Mouse (Mus musculus) adrenal gland, postnatal 4 days (tissue): Measurements from ENCODE around the gene Inpp4b. TPM values are rescaled to one million over a fixed set of nuclear protein-coding genes. Genes with fewer than 3 reads are reported as not detected.

Experiments used
- DNase-seq, 2 experiments: peaks; one replicate each; pipeline ENCODE4 v3.0.0; 2021 to 2022; ENCODE audit warnings: low spot score in 2 of 2, mixed read lengths in 2 of 2
- total RNA-seq, 2 experiments: library from RNA; stranded (reverse); gene quantifications; 2 replicates each; pipeline ENCODE4 v1.2.3; 2021

Gene Inpp4b
- total RNA-seq, 2 experiments from 2014 or later, result 9.8 to 10.8 TPM

DNA sequence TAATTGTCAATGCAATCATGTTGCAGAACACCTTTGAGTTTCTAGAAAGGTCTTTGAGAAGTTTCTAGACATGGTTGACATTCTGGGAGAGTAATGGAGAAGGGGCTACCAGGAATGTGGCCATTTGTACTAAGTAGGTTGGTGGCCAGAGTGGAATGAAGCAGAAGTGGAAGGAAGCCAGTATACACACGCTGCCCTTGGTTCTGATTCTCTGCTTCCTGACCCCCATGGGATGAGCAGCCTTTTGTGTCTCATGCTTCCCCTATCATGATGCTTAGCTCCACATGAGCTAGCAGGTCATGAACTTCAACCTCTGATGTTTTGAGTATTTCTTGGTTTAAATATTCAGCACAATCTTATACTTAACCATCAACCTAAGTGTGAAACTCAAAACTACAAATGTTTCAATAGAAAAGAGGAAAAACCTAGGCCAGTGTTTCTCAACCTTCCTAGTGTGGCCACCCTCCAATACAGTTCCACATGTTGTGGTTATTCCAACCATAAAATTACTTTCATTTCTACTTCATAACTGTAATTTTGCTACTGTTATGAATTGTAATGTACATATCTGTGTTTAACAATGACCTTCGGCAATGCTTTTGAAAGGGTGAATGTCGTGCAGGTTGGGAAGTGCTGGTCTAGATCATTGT is 233.0 kb downstream of the Inpp4b start:
- no peak for DNase-seq

DNA sequence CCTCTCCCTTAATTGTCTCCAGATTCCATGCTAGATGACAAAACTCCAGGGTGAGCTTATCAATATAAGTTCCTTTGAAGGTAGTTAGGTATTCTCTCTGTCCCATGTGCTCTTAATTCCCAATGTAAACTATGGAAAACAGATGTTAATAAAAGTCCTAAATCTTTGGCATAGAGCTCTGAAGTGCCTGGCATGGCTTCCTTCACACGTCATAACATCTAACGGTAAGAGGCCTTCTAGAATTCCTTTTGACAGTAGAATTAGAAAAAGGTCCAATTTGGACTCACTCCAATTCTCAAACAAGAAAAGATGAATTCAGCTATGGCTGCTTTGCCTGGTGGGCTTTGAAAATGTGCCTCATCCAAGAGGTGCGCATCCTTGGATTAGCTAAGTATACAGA is 236.6 kb downstream of the Inpp4b start:
- DNase-seq, result no peak

DNA sequence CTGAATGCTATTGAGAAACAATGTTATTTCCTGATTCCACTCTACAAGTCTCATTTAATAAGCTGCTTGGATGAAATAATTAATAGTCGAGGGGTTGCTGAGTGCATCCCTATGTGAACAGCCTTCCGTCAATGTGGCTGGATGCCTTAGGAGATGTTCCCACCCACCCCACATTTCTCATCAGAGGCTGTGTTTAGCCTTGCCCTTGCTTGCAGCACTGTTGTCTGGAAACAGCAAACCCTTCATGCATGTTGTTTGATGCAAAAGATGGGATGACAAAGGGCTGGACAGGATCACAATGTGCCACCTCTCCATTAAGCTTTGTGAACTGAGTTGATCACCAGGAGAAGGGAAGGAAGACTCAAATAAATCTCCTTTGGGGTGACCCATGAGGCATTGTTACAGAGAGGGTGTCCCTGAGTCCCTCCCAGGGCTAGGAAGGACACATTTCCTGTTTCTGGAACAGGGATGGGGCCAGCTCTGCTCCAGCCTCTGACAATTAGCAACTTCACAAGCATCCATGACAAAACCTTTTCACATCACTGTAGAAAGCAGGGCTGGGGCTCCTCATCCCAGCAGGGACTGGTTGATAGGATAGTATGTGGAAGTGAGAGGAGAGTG is 239.6 kb downstream of the Inpp4b start:
- DNase-seq, result no peak

DNA sequence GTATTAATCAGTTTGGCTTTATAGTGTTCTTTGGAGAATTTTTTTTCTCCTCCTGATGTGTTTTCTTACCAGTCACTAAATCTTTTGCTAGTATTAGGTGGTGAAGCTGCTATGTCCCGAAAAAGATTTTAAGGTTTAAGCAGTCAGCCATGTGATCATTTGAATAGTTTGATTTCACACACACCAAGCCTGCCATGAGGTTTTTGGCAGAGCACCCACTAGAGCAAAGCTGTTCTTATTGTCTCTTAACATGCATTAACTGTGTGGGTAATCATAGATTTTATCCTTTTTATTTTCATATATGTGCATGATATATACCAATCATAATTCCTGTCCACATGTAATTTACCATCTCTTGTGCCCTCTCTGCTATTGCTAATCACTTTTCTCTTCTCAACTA is 240.6 kb downstream of the Inpp4b start:
- no peak for DNase-seq

DNA sequence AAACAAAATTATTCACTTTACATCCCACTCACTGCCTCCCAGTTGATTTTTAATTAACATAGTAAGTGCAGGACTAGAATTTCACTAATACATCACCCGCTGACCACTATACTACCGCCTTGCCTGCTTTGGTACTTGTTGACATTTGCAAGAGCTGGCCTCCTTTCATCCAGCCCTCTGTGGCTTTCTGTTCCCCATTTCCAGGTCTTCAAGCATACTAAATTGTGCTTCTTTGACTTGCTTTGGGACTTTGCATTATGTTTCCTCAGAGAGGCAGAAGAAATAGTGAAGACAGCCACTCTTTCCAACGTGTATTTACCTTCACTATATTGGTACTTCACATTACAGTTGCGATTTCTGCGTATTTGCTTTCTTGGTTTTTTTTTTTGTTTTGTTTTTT is 244.4 kb downstream of the Inpp4b start:
- DNase-seq, result no peak

DNA sequence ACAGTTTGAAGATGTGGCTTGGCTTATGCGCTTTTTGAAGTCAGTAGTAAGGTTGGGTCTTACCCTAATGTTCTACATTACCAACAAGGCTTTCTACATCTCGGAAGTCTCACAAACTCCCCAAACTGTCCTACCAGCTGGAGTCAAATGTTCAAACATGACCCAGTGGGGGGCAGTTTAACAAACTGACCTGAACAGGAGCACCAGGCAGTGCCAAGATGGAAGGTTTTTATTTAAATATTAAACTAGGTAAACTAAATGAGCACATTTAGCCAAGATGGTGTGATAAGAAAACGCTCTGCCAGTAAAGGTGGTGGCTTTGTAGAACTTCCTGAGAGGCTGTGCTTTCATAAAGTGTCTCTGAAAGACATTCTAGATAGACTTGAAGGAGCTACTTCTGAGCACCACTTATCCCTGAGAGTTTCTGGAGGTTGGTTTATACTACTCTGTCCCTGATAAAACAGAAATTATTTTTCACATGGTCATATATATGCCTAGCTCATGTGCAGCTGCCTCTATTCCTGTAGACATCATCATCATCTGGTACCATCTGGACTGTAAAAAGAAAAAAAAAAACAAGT is 251.9 kb downstream of the Inpp4b start:
- DNase-seq, result no peak

DNA sequence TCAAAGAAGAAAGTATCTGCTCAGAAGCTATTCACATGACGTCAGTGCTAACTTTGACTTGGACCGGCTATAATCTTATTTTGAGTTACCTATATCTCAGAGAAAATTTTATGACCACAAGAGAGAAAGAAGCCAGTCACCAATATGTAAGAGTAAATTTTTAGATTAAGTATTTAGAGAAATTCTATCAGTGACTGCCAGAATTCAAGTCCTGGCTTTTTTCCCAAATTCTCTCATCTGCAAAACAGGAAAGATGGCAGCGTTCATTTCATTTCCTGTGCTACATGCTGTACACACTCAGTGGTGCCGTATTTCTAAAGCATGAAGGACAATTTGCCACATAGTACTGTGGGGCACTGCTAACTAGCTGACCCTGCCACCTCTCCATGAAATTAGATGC is 256.9 kb downstream of the Inpp4b start:
- no peak for DNase-seq

DNA sequence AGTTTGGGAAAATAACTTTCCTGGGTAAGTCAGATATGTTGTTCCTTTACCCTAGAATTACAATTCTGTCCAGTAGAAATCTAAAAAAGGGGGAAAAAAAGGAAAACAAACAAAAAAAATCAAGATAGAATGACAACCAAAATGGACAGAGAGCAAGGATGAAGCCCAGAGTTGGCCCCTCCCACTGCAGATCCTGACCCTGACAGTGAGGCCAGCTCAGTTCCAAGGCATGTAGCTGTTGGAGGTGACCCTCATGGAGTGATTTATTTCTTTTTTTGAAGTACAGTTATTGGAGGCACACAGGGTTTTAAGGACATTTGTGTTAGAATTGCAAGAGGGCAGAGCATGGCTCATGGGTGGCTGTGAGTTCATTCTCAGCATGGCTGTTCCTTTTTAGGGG is 258.8 kb downstream of the Inpp4b start:
- no peak for DNase-seq

DNA sequence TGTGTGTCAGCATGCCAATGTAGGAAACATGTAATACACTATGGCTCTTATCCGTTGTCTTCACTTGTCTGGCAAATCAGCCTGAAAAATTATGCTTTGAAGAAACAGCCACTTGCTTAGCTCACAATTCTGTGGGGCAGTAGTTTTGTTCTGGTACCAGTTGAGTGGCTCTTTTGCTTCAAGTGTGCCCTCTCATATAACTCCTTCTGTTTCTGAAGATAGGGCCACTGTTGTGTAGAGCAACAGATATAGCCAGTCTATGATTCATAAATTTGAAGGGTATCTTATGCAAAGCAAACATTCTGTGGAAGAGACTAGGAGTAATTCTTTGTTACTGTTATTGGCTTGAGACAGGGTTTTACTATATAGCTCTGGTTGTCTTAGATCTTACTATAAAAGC is 265.7 kb downstream of the Inpp4b start:
- DNase-seq, result no peak

DNA sequence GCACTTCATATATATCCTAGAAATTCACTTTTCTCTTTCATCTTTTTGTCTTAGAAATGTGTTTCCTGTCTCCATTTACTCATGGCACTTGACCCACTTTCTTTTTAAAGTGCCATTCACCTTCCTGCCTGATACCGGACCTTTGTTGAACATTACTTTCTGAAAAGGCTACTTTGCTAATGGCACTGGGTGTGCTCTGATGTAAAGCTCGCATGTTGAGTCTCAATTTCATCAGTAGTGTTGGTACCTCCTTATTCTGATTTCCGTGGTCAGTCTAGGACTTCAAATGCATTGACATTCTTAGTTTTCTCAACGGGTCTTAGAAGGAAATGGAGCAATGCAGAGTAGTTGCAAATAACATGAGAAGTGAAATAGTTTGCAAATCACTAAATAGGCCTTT is 266.7 kb downstream of the Inpp4b start:
- no peak for DNase-seq

DNA sequence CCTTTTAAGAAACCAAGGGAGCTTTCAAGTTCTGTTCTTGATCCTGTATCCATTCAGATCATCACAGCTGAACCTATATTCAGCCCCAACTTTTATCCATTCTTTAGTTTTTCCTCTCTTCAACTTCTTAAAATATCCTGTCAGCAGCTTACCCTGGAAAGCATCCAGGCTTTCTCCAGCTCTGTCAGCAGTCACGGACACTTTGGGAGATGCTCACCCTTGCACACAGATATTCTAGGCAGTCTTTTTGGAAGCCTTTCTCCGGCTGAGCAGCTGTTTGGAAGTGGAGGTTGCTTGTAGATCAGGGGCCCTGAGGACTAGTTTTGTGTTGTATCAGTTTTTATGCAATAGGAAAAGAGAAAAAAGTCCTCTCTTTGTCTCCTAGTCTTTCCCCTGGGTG is 270.3 kb downstream of the Inpp4b start:
- no peak for DNase-seq

DNA sequence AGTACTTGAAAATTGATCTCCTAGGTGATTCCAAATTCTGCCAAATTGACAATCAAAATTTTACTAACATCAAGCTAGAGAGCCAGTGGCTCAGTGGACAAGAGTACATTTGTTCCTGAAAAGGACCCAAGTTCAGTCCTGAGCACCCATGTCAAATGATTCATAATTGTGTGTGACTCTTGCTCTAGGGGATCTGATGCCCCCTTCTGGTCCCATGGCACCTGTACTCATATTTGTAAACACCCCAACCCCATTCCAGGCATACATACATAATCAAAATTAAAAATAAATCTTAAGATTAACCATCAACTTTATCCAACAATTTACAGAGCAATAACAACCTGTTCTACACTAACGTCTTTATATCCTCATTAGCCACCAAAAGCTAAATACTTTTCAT is 271.8 kb downstream of the Inpp4b start:
- no peak for DNase-seq

DNA sequence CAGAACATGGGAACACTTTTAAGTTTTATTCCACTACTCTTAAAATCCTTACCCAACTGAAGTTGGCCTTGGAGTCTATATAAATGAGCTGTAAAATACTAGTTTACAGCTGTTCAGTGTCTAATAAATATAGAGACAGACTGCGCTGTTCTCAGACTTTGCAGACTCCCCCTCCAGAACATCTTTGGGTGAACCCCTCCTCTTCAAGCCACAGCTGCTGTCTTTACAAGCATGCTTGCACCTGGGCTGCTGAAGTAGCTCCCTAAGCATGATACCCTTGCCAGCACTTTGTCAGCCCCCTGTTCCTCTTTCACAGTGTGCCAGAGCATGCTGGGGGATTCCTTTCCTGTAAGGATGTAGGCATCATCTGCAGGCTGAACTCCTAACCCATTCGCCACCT is 272.2 kb downstream of the Inpp4b start:
- DNase-seq, result no peak

DNA sequence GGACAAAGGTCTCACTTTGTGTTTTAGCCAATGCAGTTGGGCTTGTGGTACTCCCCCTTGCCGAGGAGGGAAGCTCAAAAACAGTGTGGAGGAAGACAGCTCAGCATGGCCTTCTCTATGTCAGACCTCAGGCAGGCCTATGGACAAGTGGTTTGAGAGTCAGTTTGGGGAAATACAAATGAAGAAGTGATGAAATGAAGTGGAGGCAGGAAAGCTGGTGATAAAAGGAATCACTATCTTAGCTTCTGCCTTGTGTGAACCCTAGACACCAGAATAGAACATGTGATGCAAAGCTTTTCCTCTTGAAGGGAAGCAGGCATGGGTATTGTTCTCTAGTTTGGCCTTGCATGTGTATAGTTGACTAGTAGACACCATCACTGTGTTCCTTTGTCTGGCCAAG is 273.2 kb downstream of the Inpp4b start:
- DNase-seq, result no peak

DNA sequence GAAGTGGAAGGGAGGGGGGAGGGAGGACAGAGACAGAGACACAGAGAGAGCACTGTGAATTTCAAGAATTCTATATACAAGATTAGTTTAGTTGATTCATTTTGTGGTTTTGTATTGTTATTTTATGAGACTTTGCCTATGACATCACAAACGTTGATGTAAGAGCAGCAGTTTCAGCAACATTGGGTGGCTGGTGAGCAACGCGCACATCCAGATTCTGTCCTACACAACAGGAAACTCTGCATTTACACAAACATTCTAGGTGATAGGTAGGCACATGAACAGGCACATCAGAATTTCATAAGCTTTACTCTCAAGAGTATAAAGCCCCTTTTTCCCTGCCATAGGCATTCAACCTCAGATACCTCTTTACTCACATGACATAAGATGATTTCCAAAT is 276.6 kb downstream of the Inpp4b start:
- DNase-seq, result no peak

DNA sequence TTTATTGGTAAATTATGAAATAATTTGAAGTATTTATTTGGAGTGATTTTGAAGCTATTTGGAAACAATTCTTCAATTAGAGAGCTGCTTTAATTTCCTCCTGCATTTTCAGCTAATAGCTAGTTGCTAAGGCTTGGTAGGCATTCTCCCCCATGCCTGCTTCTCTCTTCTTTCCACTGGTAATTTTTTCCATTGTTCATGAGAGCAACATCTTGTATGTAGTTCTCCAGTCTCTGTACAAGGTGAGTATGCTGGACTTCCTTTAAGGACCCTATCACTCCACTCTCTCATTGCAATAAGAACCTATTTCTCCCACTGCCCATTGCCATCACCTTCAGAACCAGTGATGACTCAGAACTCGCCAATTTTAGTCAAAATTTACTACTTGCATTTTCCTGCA is 292.7 kb downstream of the Inpp4b start:
- no peak for DNase-seq

DNA sequence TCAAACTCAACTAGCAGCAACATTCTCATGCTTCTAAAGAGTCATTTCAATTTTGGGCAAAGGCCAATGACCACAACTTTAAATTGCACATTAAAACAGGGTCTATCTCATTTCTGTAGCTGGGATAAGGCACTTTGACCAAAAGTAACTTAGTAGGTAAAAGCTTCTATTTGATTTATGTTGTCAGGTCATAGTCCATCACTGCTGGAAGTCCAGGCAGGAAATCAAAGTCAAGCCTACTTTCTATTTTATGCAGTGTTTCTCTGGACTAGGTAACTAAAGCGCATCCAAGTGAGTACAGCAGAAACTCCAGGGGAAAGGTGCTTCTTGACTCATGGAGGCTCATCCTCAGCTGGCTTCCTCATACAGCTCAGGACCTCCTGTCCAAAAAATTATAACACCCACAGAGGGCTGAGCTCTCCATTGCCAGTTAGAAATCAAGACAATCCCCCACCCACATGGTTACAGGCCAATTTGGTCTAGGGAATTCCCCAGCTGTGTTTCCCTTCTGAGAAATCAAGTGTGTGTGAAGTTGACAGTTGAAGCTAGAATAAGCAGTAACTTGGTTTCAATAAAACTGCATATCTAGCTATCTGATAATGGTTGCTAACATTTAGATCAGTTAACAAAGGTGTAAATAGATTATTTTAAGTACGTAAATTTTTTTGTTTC is 293.7 kb downstream of the Inpp4b start:
- no peak for DNase-seq

DNA sequence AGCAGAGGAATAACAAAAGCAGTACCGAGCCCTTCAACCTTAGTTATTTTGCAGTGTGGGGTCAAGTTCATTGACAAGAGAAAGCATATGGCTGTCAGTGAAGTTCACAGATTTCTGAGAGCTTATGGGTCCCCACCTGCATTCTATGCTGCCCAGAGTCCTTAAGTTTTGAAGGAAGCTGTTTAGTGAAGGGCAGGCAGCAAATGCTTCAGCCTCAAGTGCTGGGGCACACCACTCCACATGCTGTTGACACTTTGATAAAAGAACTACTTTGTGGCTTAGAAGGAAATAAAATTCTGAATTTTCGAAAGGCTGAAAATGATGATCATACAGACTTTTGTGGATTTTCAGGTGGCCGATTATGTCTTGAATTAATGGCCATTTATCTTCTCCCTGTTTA is 296.1 kb downstream of the Inpp4b start:
- DNase-seq, result no peak

DNA sequence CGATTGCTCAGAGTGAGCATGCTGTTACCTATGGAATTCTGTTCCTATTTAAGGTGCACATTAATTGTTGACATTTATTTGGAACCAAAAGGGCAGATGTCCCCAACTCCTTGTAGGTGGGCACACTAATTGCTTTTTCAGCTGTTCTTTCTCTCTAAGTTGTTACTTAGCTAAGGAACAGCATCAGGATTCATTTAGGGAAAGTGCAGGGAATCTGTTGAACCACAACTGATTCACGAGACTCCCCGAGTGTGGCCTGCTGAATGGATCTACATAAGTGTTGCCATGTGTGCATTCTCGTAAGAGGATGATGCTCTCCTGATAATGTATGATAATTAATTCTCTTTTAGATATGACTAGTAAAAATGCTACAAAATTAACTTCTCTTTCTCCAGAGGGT is 297.5 kb downstream of the Inpp4b start:
- no peak for DNase-seq

DNA sequence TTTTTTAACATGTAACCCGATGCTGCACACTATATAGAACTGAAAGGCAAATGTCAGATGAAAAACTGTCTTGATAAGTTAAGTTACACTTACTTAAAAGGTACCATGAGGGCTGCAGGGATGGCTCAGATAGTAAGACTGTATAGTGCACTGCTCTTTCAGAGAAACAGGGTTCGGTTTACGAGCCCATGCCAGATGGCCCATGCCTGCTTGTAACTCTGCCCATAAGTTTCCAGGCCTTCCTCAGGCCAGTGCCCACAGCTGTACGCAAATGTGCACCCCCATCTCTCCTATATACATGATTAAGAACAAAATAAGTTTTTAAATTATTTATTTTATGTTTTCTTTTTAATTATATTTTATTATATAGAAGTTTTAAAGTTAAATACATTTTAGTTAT is 300.7 kb downstream of the Inpp4b start:
- DNase-seq, result no peak

DNA sequence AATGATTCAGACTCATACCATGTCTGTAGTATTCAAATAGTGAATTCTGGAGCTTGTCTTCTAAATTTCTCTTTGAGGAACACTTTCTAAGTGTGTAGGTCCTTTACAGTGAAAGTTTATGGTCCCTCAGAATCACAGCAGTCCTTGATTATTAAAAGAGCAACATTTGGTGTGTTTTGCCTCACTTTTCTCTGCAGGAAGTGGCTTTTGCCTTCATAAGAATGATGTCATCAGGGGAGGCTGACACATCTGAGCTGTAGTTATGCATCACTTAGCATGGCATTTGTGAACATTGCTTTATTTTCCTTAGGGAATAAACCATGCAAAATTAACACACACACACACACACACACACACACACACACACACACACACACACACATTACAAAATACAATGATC is 349.8 kb downstream of the Inpp4b start:
- no peak for DNase-seq

DNA sequence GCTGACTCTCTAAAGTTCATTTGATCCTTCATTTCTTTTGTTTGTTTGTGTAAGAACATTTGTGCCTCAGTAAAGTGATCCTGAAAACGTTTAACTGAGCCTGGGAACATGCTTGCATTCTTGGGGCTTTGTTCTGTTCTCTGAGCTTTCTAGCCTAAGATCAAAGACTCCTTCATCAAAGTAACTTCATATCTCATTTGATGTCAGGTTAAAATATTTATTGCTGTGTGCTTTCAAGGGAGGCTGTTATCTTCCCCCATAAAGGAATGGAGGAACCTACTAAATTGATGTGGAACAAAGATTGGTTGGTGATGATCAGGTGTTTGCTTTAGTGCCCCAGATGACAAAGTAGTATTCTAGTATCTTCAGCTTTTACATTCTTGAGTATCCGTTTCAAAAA is 352.5 kb downstream of the Inpp4b start:
- DNase-seq, result no peak

DNA sequence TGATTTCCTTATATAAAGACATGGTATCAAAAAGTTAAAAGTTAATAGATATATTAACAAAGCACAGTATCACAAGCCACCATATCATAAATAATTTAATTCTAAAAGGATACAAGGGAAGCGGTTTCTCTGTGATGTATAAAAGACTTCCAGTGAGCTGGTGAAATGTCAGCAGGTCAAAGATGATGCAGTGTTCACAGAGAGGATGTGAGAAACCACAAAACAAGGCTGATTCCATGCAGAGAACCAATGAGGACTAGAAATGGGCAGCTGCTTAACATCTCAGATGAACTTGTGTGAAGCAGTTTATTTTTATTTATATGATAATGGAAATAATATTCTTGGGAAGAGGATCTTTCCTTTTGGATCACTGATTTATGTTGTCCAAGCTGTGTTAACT is 359.7 kb downstream of the Inpp4b start:
- DNase-seq, result no peak
